Mouse (Mus musculus) retina, postnatal 7 days (tissue): Measurements from ENCODE around the gene Tex14.

Experiments used
- DNase-seq: peaks from one replicate; pipeline ENCODE4 v3.0.0-alpha.2; 2012; ENCODE audit warnings: low read depth, low spot score

Gene Tex14

DNA sequence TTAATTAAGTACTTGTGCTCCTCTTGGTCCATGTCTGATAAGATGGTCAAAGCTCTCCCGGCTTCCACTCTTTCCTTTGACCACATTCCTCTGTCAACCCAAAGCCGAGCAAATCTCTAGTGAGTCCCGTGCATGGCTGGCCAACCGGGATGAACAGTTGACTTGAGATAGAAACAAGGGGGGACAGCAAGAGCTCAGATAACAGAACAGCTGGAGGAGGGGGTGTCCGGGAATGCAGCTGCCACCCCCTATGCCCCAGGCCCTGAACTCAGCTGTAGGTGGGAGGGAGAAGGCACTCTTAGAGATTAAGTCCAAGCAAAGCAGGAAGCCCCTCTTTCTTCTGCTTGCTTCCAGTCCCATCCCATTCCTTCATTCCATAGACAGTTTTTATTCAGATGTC, 165.9 kb downstream of the Tex14 start:
- no peak for DNase-seq

DNA sequence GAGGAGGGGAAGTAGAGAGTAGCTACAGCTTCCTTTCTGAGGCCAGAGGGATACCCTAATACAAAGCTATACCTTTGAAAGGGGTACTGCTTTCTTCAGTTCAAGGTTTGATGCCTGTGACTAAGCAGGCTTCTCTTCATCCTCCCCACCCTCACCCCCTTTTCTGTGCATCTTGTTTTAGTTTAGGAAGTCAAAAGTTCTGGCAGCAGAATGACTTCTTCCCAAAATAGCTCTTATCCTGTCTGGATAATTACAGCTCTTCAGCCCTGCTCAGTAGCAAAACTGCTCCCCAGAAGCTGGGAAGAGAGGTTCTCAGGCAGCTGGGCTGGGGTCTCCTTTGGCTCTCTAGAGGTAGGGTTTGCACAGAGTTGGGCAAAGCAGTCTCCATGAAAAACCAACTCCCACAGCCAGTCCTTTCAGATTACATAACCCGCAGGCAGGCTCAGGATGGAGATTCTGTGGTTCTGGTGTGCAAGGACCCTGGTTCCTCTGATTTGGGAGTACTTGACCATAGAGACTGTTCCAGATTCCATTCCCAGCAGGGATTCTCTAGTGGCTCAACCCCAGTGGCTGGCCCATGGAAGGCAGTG, 166.6 kb downstream of the Tex14 start:
- DNase-seq, result no peak

DNA sequence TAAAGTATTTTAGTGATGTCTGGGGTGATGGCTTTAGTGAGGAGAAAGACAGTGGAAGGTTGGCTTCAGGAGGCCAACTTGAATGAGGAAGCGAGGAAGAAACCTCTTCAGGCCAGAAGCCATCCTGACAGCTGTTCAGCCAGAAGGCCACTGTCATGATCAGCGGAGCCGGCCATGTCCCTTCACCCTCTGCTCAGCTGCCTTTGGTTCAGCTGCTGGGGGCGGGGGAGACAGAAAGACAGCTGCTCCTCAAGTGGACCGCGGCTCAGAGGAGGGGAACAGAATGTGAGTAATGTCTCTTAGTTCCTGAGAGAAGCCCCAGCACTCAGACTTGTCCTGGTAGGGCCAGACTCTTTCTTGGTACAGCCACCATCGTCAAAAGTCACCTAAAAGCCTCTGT, 168.9 kb downstream of the Tex14 start:
- DNase-seq, result no peak

DNA sequence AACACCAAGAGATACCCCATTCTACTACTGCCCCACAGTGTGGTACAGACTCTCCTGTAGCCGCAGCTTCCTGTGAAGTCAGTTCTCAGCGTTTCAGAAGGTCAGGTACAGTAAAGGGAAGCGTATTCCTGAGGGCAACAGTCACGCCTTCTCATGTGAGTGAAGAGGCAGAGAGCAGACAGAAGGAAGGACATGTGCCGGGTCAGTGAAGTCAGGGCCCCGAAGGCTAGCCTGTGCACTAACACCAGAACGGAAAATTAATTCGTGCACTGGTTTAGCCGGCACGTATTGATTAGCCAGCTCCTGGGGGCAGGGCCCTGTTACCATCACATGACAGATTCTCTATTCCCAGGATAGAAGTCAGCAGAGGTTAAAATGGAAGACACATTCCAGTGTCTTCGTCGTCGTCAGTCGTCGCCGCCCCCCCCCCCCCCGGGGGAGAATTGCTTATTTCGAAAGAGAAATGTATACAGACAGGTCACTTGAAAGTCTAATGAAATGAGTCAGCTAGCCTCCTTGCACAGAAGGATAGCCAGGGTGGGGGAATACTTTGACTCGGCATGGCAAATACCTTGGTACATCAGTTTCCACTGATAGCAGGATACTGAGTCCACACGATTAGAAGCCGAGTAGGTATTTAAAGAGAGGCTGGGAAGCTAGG, 169.8 kb downstream of the Tex14 start:
- no peak for DNase-seq

DNA sequence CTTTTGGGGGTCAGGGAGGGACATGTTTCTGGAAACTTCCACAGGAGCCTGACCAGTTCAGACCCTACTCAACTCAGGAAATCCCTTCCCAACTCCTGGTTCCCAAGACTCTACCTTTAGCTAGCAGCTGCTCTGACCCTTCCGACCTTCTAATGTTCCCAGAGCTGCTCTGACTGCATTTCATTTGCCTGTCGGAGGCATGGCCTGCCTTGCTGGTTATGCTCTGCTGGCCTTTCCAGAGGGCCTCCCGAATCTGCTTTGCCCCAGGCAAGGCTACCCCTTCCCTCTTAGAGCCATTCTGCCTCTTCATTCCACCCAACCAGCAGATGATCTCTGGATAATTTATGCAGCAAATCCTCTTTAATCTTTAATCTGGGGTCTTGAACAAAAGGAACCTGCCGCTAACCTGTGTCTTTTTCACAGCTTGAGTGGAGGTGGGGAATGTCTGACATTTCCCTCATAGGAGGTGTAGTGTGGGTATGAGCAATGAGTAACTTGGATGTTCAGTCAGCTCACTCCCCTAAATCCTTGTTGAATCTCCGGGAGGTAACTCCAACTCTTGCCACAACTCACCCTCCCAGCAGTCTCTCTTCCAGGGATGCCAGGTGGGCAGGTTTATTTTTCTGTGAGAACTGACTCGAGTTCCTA, 172.9 kb downstream of the Tex14 start:
- DNase-seq, result no peak

DNA sequence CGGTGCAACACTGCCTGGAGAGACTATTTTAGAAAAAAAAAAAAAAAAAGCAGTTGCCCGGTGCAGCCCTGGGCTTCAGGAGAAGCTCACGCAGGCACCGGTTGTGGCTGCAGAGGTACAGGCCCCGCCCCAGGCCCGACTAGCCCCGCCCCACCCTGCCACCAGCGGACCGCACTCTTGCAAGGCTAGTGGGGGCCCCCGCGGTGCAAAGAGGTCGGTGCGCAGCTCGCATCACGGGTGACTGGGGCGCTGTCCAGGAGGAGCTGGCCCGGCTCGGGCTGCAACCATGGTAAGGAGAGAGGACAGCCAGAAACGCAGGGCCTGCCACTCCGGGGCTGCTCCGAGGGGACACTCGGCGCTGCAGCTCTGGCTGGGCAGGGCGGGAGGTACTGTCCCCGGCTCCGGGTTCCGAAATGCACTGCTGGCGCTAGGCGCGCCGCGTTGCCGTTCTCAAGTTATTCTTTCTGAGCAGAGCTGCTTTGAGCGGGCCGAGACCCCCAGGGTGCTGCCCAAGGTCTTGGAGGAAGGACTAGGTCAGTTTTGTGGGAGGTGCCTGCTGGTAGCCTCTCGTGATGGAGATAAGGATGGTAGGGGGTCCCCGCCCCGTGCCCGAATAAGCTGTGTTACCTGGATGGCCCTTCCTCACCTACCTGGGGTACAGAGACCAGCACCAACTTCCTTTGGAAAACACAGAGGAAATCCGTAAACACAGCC, 173.5 kb downstream of the Tex14 start:
- DNase-seq, result no peak

DNA sequence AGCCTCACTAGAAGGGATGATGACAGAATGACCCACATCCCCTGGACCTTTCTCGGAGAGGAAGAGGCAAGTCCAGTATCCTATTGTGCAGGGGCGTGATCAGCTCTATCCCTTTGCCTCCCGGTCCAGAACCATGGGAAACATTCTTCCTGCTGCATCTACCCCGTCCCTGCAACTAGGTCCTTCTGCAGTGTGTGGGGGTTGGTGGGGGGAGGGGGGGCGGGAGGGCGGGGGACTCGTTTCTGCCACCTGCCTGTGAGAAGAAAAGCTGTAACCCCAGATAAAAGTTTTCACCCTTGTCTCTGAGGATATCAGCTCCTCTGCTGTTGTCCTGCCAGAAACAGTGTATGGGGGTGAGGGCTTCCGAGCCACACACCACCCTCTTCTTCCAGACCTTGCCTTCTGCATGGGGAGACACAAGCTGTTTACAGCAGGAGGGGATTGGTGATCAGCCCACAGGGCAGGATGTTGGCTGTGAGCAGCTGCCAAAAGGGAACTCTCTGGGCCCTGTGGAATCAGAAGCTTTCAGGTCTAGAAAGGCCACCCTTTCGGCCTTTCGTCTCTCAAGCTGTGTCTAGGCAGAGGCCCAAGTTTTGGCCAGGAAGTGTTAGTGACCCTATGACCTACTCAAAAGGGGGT, 174.2 kb downstream of the Tex14 start:
- no peak for DNase-seq

DNA sequence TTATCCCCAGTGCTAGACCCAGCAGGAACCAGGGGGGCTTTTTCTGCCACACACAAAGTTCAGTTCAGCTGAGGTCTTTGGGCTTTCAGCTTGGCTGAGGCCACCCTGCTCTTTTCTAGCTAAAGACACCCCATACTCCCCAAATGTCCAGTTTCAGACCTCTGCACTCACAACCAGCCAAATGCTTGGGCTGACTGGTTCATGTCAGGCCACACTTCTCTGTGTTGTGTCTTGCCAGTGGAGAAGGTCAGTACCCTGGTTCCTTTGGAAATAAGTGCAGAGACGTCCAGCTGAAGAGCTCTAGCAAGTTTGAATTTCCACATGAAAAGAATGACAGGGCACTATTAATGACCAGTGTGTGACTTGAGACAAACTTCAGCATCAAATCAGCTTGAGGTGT, 174.8 kb downstream of the Tex14 start:
- DNase-seq, result no peak

DNA sequence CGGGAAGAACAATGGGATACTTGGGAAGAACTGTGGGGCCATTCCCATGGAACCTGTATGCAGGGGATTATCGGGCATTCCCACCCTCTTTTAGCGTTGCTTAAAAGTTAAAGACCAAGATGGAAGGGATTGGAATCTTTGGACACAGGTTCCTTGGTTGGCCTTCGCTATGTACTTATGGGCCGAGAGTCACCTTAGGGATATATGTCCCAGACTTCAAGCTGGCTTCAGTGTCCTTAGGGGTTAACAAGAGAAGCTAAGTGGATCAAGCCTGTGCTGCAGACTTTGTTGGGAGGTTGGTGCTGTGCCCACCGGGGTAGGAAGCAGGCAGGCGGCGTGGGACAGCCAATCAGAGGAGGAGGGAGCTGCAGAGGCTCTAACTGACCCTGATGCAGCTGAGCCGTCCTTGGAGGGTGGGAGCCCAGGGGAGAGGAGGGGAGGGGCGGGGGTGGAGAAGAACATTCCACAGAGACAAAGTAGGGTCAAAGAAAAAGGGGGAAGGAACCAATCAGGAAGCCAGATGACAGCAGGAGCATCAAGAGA, 175.7 kb downstream of the Tex14 start:
- no peak for DNase-seq

DNA sequence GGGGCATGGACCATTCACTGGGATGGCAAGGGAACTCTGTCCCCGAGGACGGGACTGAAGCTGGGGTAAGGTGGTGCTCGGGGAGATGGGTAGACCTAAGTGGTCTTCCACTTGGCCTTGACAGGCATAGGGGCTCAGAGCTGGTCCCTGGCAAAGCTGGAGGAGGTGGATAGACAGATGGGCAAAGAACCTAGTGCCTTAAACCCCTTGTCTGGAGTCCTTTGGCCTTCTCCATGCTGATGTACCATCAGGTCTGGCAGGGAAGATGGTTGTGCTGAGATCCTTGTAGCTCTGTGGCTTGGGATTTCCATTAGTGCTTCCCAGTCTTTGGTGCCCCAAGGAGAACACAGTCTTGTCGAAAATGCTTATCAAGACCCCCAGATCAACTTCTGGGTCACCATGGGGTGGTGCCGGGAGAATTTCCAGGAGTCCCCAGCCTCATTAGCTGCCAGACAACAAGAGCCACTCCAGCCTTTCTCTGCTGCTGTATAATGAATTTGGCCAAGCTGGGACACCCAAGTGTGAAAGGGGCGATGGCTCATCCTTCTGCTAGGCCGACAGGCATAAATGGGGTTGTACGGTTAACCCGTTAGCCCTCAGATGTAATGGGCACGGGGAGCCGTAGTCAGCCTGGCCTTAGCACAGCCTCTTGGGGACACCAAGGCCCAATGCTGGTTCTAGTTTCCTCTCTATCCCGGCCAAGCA, 176.4 kb downstream of the Tex14 start:
- DNase-seq, result no peak

DNA sequence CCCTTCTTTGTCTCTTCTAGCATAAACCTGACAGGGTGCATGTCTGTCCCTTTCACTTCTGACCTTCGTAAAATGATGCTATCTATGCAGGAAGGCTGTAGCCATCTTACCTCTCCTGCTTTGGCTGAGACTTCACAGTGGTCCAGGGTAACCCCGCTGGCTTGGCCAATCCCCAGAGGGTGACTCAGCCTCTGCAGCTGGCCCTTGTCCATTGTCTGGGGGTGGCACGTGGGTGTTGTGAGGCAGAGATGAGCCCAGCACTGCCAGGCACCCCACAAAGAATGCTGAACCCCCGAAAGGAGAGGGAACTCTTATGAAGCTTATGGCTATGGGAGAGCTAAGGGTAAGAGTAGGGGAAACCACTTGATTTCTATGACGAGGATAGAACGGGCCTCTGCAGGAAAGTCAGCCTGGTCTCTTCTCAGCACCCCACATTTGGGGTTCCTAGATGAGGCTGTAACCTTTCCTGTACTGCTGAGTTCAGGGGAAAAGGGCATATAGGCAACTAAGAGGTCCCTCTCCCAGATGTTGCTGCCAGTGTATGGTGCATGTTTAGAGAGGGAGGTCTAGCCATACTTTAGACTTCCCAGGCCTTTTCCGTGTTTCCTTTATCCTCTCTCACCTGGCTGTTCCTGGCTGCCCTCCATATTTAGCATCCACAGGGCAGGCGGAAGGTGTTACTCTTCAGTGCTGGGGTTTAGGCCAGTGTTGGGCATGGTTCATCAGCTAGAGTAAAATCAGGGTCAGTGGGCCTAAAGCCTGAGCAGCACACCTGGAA, 177.3 kb downstream of the Tex14 start:
- no peak for DNase-seq

DNA sequence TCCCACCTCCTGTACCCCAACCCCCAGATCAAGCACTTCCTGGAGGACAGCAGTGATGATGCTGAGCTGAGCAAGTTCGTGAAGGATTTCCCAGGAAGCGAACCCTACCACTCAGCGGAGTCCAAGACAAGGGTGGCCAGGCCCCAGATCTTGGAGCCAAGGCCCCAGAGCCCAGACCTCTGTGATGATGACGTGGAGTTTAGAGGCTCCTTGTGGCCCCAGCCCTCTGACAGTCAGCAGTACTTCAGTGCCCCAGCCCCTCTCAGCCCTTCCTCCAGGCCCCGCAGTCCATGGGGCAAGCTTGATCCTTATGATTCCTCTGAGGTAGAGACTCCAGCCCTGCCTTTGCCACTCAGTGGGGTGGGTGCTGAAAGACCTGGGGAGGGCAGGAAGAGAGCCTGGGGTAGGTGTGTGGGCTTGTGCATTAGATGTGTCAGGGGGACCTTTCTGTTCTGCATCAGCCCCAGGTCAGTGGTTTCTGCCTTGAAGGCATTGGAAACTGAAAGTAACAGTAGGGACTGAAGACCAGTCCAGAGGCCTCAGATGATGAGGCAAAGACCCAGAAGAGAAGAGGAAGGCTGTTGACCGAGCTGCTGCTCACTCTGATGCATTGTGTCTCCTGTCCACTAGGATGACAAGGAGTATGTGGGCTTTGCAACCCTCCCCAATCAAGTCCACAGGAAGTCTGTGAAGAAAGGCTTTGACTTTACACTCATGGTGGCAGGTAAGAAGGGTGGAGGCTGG, 178.6 kb downstream of the Tex14 start:
- no peak for DNase-seq

DNA sequence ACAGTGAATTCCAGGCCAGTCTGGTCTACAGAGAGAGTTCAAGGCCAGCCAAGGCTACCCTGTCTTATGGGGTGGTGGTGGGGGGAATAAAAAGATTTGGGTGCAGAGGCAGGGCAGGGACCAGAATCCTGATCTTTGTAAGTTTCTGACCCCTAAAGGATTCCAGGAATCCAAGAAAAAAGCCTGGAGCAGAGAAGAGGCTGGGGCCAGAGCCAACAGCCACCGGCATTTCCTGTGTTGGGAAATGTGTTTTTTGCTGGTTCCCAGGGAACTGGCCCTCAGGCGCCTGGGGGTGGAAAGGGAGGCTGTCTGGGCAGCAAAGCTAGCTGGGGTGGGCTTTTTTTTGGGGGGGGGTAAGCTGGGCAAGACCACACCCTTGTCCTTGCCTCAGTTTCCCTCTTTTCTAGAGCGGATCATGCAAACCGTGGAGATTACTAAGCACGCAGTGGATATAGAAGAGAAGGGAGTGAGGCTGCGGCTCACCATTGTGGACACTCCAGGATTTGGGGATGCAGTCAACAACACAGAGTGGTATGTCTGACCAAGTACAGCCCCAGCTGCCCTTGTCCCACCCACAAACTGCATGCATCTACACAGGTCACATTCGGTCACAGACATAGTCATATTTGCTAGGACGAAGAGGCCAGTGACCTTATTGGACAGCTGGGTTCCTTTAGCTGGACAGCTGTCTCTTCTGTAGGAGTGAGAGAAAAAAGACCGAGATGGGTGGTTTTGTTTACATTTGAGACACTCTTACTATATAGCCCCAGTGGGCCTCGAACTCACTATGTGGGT, 180.0 kb downstream of the Tex14 start:
- DNase-seq, result no peak

DNA sequence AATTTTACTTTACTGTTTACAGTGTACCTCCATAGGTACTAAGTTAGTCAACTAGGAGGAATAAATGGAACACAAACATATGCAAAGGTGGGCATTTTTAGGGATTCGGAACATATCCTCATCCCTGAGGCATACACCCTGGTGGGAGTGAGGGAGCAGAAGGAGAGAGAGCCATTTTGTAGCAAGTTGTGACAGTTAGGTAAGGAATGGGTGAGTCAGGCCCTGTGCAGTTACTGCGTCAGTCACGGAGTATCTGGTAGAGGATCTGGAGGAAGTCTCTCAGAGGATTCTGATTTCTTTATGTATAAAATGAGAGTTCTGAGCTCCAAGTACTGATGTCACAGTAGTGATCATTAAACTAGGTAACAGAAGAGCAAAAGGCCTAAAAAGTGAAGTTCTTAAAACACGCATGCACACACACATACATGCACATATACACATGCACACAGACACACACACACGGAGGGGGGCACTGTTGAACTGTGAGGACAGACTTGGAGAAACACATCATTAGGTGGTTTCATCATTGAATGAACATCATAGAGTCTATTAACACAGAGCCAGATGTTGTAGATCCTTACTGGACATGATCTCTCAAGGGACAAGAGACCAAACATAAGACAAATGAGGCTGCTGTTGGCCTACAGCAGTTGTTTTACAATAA, 182.5 kb downstream of the Tex14 start:
- no peak for DNase-seq

DNA sequence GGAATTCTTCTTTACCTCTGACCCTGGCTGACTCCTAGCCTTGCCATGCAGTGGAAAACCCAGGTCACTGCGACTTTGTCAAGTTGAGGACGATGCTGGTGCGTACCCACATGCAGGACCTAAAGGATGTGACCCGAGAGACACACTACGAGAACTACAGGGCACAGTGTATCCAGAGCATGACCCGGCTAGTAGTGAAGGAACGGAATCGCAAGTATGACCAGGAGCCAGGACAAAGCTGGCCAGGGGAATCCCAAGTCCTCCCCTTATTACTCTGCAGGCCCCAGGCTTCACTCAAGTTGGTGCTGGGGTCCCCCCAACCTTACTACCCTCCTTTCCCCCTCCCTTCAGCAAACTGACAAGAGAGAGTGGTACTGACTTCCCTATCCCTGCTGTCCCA, 184.7 kb downstream of the Tex14 start:
- no peak for DNase-seq

DNA sequence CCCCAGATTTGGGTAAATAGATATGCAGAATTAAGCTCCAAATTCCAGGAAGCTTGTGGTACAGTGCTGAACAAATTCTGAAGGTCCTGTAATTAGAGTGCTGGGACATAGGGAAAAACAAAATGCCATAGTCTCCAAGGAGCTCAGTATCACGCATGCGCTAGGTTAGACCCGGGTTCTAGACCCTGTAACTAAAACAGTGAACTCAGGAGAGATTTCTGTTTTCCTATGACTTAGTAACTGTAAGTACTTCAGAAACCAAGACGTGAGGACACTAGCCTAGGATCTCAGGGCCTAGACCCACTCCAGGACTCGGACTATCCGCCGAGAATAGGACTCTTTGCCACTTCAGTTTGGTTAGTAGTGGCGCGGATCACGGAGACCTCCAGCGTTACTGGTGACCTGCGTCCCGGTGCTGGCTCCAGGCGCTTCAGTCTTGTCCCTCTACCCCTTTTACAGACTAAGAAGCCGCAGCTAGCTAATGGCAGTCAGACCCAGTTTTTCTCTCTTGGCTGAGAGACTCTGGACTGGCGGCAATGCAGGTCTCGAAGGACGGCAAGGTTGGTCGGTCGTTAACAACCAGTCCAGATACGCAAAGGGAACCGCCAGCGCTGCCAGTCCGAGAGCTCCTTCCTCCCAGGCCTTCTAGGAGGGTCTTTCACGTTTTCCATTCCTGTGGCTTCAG, 186.1 kb downstream of the Tex14 start:
- DNase-seq, result no peak

DNA sequence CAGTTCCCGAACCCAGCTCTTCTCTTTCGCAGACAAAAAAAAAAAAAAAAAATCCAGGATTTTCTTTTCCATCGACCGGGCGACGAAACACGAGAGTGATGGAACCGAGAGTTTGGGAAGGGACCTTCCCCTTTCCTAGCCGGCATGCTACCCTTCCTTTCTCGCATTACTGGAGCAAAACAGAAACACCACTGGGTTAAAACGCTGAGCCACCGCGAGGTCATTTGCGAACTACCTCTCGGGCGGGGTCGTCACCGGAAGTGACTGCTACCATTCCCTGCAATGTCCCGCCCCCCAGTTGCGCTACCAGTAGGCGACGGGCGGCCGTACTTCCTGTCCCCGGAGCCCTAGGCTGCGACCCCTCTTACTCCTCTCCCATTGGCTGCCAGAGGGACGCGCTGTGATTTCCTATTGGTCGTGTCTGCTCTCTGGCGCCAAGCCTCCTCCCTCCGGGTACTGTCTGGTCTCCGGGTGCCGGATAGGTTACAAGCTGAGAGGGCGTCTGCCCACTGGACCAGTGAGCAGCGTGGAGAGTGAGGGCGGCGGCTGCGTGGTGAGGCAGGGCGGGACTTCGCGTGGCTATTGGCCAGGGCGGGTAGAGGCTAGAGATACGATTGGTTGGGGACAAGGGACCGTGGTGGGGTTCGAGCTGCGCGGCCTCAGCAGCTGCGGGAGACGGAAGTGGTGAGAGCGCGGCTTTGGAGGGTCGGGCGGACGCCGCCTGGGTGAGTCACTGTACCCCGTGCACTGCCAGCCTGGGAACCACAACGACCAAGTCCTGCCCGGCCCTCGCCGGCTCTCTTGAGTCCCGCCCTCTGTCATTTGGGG, 186.9 kb downstream of the Tex14 start, which contains the start of gene Mtmr4:
TSS of gene Mtmr4 (plus strand) at position 637 of the 828 bp plus-strand sequence.
- DNase-seq, result peak; percentile 98
